Mouse (Mus musculus) G1E (cell line): Measurements from ENCODE around the gene Mpzl3. TPM values are rescaled to one million over a fixed set of nuclear protein-coding genes. Genes with fewer than 3 reads are reported as not detected.

Experiments used
- ATAC-seq: 2 replicates; pipeline ENCODE4 v1.8.0; 2016; ENCODE audit warnings: mild to moderate bottlenecking; ENCODE audit not compliant: insufficient number of reproducible peaks, poor library complexity, low FRiP score, severe bottlenecking; ENCODE audit errors: extremely low read depth
- DNase-seq: peaks from one replicate; pipeline ENCODE4 v3.0.0; 2012; ENCODE audit warnings: low spot score
- H3K27me3 ChIP-seq: 2 replicates; pipeline ENCODE4 v1.6.1; 2012; ENCODE audit warnings: mild to moderate bottlenecking, low read length, inconsistent platforms; ENCODE audit not compliant: insufficient read depth
- H3K36me3 ChIP-seq: replicated peaks from 2 replicates; pipeline ENCODE3; 2012; ENCODE audit warnings: mild to moderate bottlenecking, inconsistent platforms
- H3K4me1 ChIP-seq: 2 replicates; pipeline ENCODE4 v1.6.1; 2012; ENCODE audit warnings: low read depth, low read length, inconsistent platforms, mixed read lengths; ENCODE audit not compliant: insufficient read depth
- H3K4me3 ChIP-seq: 2 replicates; pipeline ENCODE4 v1.5.1; 2012; ENCODE audit warnings: low read depth, mild to moderate bottlenecking, inconsistent platforms, low read length, moderate library complexity, mixed read lengths
- H3K9me3 ChIP-seq: replicated peaks from 2 replicates; pipeline ENCODE4 v1.6.1; 2012; ENCODE audit warnings: inconsistent platforms
- CTCF ChIP-seq: IDR thresholded peaks from 2 replicates; pipeline ENCODE4 v1.5.1; 2012; ENCODE audit warnings: low read depth, low read length, inconsistent platforms, mixed read lengths
- GATA1 ChIP-seq: IDR thresholded peaks from 2 replicates; pipeline ENCODE4 v1.6.1; 2012; ENCODE audit warnings: borderline replicate concordance, low read length, inconsistent platforms, mixed read lengths
- GATA2 ChIP-seq: IDR thresholded peaks from 2 replicates; pipeline ENCODE4 v1.6.1; 2012; ENCODE audit warnings: low read depth, low read length, inconsistent platforms, borderline replicate concordance
- POLR2AphosphoS5 ChIP-seq: IDR thresholded peaks from 2 replicates; pipeline ENCODE4 v1.6.1; 2012; ENCODE audit warnings: low read depth, low read length, inconsistent platforms; ENCODE audit not compliant: insufficient replicate concordance
- TAL1 ChIP-seq: conservative IDR thresholded peaks from 2 replicates; pipeline ENCODE4 v1.6.1; 2012; ENCODE audit warnings: low read depth, low read length, inconsistent platforms, mixed read lengths
- polyA plus RNA-seq: library from polyadenylated mRNA; stranded (reverse); fragments of >175 nt; gene quantifications from 2 replicates; pipeline ENCODE4 v1.2.3, GENCODE M21; 2012
- total RNA-seq, 2 experiments: library from RNA; stranded (forward) in 1 of 2; stranded (reverse) in 1 of 2; fragments of 200-1000 nt in 1 of 2; fragments of >200 nt in 1 of 2; fragmentation: Nextera tagmentation in 1 of 2; gene quantifications; 2 replicates each; pipeline ENCODE4 v1.2.3; 2014 to 2017

Mpzl3 gene
- total and polyA plus RNA-seq, 3 experiments, result 0.08 to 1.5 (median 1.2) TPM

DNA sequence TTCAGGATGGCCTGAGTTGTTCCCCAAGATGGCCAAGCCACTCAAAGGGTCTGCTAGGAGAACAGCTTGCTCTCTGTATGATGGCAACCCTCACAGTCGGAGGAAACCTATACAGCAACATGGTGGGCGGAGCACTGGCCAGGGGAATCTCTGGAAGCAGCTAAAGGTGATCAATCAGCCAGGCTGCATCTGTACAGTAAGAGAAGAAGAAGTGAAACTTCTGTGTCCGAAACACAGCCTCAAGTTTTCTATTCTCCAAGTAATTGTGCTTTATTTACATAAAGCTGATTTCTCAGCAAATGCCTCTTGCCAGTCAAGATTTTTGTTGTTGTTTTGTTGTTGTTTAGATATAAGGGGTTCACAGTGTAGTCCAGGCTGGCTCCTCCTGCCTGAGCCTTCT lies 22.9 kb downstream of the Mpzl3 start:
- DNase-seq, result no peak
- Histone ChIP-seq H3K9me3 (no peaks in the 10 kb centered on the region), H3K36me3 (no peaks in the 10 kb centered on the region), H3K4me3 (no peak overlapping the region), H3K27me3 (peaks cover 13% of the 10 kb centered on the region), H3K4me1 (no peaks in the 10 kb centered on the region)
- no peak for ATAC-seq
- no peak for TF ChIP-seq GATA2
- no peak for TF ChIP-seq GATA1
- no peak for TF ChIP-seq TAL1
- TF ChIP-seq POLR2AphosphoS5, result no peak
- TF ChIP-seq CTCF, result no peak

DNA sequence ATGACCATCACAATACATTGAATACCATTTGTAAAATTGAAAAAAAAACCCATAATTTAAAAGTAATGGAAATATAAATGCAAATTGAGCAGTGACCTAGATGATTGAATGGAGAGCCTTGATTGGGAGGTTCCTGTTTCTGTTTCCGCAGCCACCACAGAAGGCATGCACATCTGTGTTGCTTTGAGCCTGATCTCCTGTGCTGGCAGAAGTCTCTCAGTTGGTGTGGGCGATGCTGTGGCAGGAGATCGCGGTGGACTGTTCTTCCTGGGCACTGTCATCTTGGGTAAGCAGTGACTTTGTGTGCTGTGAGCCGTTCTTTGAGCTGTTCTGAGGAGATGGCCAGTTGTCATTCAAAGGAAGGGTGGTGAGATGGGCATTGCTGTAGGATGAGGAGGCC lies 24.0 kb downstream of the Mpzl3 start, which contains the start of gene Jaml:
Jaml (plus strand) TSS at position 173 of the 400 bp plus-strand sequence.
- H3K4me1 ChIP-seq, result no peaks in the 10 kb centered on the region
- DNase-seq (no peak), ATAC-seq (no peak)
- no peaks in the 10 kb centered on the region for H3K36me3 ChIP-seq
- peaks cover 13% of the 10 kb centered on the region for H3K27me3 ChIP-seq
- H3K4me3 ChIP-seq, result no peak within 1 kb of the TSS
- H3K9me3 ChIP-seq, result no peaks in the 10 kb centered on the region
- TF ChIP-seq GATA2 (no peak), TAL1 (no peak), GATA1 (no peak), POLR2AphosphoS5 (no peak), CTCF (no peak)

DNA sequence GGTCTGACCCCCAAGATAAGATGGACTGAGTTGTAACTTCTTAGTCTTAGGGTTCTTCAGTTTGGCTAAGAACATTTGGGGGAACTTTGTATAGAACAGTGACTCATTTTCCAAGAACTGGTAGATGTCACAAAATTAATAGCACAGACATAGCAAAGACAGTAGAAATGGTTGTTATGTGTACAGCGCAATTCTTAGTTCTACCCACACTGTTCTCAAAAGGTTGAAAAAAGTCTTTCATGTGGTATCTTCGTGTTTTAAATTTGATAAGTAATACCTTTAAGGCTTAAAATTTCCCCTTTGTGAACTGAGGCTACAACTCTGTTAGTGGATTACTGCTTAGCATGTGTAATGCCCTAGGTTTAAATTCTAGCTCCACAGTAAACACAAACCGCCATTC lies 28.1 kb downstream of the Mpzl3 start:
- Histone ChIP-seq H3K4me3 (no peak overlapping the region), H3K27me3 (peaks cover 24% of the 10 kb centered on the region), H3K4me1 (no peaks in the 10 kb centered on the region), H3K9me3 (no peaks in the 10 kb centered on the region), H3K36me3 (no peaks in the 10 kb centered on the region)
- no peak for DNase-seq
- no peak for TF ChIP-seq CTCF
- TF ChIP-seq TAL1, result no peak
- no peak for TF ChIP-seq GATA2
- TF ChIP-seq POLR2AphosphoS5, result no peak
- TF ChIP-seq GATA1, result no peak
- no peak for ATAC-seq

DNA sequence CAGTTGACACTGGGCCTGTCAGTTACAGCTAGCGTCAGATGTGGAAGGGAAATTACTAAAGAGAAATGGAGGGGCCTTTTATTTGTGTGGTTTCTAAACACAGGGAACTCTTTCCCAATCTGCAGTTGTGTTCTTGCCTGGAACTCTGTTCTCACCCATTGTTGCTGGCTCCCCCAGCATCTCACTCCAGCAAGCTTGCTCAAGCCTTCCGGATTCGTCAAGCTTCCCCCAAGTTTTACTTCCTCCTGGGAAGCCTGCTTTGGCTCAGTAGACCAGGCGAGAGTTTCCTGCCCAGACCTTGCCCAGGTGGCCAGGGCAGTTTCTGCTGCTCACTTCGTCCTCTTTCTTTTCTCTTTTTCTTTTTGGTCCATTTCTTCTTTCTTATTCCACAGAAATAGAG lies 29.6 kb downstream of the Mpzl3 start:
- TF ChIP-seq TAL1, result no peak
- TF ChIP-seq GATA2, result no peak
- no peak for TF ChIP-seq GATA1
- TF ChIP-seq CTCF, result no peak
- TF ChIP-seq POLR2AphosphoS5, result no peak
- no peaks in the 10 kb centered on the region for H3K4me1 ChIP-seq
- no peak overlapping the region for H3K4me3 ChIP-seq
- DNase-seq, result no peak
- no peaks in the 10 kb centered on the region for H3K36me3 ChIP-seq
- H3K27me3 ChIP-seq, result peaks cover 18% of the 10 kb centered on the region
- H3K9me3 ChIP-seq, result no peaks in the 10 kb centered on the region
- ATAC-seq, result no peak

DNA sequence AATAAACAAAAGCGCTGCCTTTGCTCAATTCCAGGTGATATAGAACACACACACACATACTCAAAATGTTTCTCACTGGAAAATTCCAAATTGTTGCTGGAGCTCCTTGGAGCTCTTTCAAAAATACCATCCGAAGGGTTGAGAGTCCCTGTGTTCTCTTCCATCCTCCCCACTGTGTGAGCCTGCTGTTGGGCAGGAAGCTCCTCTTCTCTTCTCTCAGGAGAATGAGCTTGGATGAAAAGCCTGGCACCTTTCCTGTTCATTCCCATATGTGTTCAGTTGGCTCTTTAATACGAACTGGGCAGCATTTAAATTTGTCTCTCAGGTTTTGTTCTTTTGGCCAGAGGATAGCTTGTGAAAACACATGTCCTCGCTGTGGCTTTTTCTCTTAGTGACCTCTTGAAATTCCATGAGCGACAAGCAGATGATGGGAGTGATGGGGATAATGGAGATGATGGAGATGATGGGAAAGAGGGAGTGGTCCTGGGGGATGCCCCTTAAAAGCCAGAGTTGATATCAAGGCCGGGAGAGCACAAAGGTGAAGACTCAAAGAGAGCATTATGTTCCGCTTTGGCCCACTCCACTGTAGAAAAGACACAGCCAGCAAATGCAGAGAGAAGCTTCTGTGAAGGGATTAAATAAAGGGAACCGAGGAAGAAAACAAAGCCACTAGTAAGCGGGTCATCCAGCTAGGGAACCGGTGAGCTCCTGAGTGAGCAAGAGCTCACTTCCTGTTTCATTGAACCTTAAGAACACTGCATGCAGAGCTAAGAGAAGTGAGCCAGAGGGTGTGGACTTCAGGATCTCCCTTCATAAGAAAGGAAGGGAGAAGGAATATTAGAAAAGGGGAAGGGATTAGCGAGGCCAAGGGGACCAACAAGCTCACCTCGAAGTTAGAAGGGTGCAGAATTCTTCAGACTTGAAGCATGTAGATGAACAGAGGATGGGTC lies 31.0 kb downstream of the Mpzl3 start:
- H3K27me3 ChIP-seq, result peaks cover 21% of the 10 kb centered on the region
- no peak for TF ChIP-seq POLR2AphosphoS5
- no peak for TF ChIP-seq TAL1
- TF ChIP-seq CTCF, result no peak
- no peak for TF ChIP-seq GATA2
- TF ChIP-seq GATA1, result no peak
- ATAC-seq (no peak), DNase-seq (no peak)
- no peak overlapping the region for H3K4me3 ChIP-seq
- H3K9me3 ChIP-seq, result no peaks in the 10 kb centered on the region
- H3K4me1 ChIP-seq, result no peaks in the 10 kb centered on the region
- no peaks in the 10 kb centered on the region for H3K36me3 ChIP-seq

DNA sequence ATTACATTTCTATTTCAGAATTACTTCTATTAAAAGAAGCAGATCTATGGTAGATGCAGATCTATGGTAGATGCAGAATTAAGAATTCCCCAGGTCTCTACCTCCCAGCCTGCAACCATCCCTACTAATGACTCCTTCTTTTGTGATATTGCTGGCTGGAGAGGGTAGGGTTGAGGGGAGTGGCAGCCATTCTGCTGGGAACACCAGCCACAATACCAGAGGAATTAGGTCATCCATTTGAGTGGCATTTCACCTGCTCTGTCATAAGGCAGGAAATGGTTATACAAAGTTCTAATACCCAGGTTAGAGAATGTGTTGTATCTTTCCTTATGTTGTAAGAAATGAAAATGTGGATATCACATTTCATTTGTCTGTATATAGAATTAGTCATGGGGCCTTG lies 33.1 kb downstream of the Mpzl3 start:
- Histone ChIP-seq H3K4me3 (no peak overlapping the region), H3K27me3 (peaks cover 24% of the 10 kb centered on the region), H3K36me3 (no peaks in the 10 kb centered on the region), H3K4me1 (no peaks in the 10 kb centered on the region), H3K9me3 (no peaks in the 10 kb centered on the region)
- ATAC-seq (no peak), DNase-seq (no peak)
- TF ChIP-seq GATA2 (no peak), GATA1 (no peak), CTCF (no peak)

DNA sequence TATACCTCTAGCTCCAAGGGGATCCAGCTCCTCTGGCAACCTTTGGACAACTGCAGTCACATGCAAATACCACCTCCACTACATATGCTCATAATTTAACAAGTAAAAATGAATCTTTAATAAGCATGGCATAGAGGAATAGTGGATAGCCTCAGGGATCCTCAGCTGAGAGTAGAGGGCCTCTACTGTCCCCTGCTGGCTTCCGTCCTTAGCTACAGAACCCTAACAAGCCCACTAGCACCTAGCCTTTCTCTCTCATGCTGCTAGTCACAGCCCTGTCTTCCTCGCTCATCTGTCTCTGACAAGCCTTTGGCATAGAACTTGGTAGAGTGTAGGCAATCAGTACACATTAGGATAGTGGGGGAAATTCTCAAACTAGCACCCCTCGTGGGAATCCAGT lies 35.8 kb downstream of the Mpzl3 start:
- no peaks in the 10 kb centered on the region for H3K4me1 ChIP-seq
- peaks cover 18% of the 10 kb centered on the region for H3K27me3 ChIP-seq
- DNase-seq (no peak), ATAC-seq (no peak)
- H3K9me3 ChIP-seq, result no peaks in the 10 kb centered on the region
- no peaks in the 10 kb centered on the region for H3K36me3 ChIP-seq
- TF ChIP-seq GATA1 (no peak), GATA2 (no peak), POLR2AphosphoS5 (no peak), CTCF (no peak), TAL1 (no peak)
- no peak overlapping the region for H3K4me3 ChIP-seq
